Mouse (Mus musculus): Measurements from ENCODE around the gene Chrna5. TPM values are rescaled to one million over a fixed set of nuclear protein-coding genes. Genes with fewer than 3 reads are reported as not detected.

Chrna5 gene
- polyA plus RNA-seq, 1 experiment from 2014 or later, result 1.2 TPM

DNA sequence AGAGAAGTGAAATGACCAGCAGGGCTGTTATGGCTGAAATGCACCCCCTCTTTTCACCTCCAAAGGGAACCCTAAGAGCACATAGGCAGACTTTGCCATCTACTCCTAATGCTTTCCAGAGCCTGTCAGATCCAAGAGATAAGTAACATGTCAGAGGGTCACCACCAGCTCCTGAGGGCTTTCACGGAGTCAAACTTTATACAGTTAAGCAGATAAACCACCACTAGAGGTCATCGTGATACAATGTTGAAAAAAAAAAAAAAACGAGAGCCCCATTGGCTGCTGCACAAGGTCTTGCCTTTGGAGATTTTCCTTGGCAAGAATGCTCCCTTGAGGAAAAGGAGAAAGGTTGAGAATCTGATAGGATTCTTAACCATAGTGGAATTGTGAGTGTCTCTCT lies 66.1 kb downstream of the Chrna5 start:
- Histone ChIP-seq H3K27me3 (ENCODE audit: control insufficient read depth, insufficient read depth, low read length) (no peaks in the 10 kb centered on the region), H3K27ac (replicated peaks; ENCODE audit: low read depth, low read length) (no peak overlapping the region), H3K9ac (replicated peaks; ENCODE audit: low read length) (no peak overlapping the region), H3K4me1 (ENCODE audit: control insufficient read depth, insufficient read depth, low read length) (no peaks in the 10 kb centered on the region), H3K9me3 (replicated peaks; ENCODE audit: control insufficient read depth, low read length) (no peaks in the 10 kb centered on the region), H3K4me3 (ENCODE audit: low read depth, low read length) (no peak overlapping the region), H3K36me3 (replicated peaks; ENCODE audit: control insufficient read depth, insufficient read depth, low read depth, low read length) (no peaks in the 10 kb centered on the region), H3K4me2 (ENCODE audit: low read depth, low read length) (no peak overlapping the region)
- ATAC-seq (replicated peaks; ENCODE audit: insufficient number of reproducible peaks, low FRiP score, low TSS enrichment, low read depth) (no peak), DNase-seq (ENCODE audit: low spot score) (peak; percentile 68)
- 2% methylated on average over 3 of the region's 3 CpGs for WGBS

DNA sequence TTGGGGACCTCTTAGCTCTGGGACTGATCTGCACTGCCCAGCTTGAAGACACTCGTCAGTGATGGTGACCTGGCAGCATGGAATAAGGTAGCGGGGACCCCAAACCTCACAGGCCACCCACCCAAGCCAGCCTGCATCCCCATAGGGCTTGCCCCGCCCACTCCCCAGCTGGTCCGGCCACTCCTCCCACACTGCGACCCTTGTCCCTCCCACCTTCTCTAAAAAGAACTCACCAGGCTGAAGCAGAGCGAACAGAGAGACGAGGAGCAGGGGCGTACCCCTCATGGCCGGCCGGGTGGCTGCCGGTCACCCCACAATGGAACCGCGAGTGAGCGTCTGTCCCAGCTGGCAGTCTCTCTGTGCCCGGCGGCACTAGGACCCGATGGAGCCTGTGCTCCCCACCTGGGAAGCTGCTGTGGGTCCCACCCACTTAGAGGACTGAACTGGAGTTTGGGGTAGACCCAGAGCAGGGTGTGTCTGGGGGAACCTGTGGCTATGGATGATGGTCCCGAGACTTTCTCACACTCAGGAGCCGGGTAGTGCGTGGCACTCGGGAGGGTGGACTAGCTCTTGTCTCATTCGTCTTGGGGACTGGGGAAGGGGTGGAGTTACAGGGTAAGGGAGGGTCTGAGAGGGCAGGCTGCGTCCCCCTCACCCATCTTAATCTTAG lies 67.7 kb downstream of the Chrna5 start, which contains the start of gene Chrnb4:
Gene Chrnb4, minus strand, starts transcription at position 569 of the 670 bp plus-strand sequence.
- Histone ChIP-seq H3K27ac (replicated peaks; ENCODE audit: low read depth, low read length) (no peak within 1 kb of the TSS; the same call in 1 of the 2 replicates), H3K27me3 (ENCODE audit: control insufficient read depth, insufficient read depth, low read length) (no peaks in the 10 kb centered on the region), H3K4me2 (ENCODE audit: low read depth, low read length) (peak within 1 kb of the TSS; percentile 90), H3K9me3 (replicated peaks; ENCODE audit: control insufficient read depth, low read length) (no peaks in the 10 kb centered on the region), H3K9ac (replicated peaks; ENCODE audit: low read length) (peak within 1 kb of the TSS; percentile 57), H3K4me1 (ENCODE audit: control insufficient read depth, insufficient read depth, low read length) (no peaks in the 10 kb centered on the region), H3K36me3 (replicated peaks; ENCODE audit: control insufficient read depth, insufficient read depth, low read depth, low read length) (no peaks in the 10 kb centered on the region), H3K4me3 (ENCODE audit: low read depth, low read length) (peak within 1 kb of the TSS; percentile 53)
- WGBS, result under 1% methylated on average over 23 of the region's 23 CpGs
- peak; percentile 59 for DNase-seq (ENCODE audit: low spot score)
- peak; percentile 74 for ATAC-seq (replicated peaks; ENCODE audit: insufficient number of reproducible peaks, low FRiP score, low TSS enrichment, low read depth)

GRCm38 (mm10) chr9:55055386-55055930 lies 74.8 kb downstream of the Chrna5 start:
- H3K9me3 ChIP-seq (replicated peaks; ENCODE audit: control insufficient read depth, low read length), result no peaks in the 10 kb centered on the region

More at GRCm38 (mm10) chr9:55055386-55055930, 74.8 kb downstream of the Chrna5 start:
- Histone ChIP-seq H3K4me3 (ENCODE audit: low read depth, low read length) (no peak overlapping the region), H3K4me2 (ENCODE audit: low read depth, low read length) (no peak overlapping the region), H3K36me3 (replicated peaks; ENCODE audit: control insufficient read depth, insufficient read depth, low read depth, low read length) (no peaks in the 10 kb centered on the region), H3K27ac (replicated peaks; ENCODE audit: low read depth, low read length) (no peak overlapping the region), H3K4me1 (ENCODE audit: control insufficient read depth, insufficient read depth, low read length) (no peaks in the 10 kb centered on the region), H3K27me3 (ENCODE audit: control insufficient read depth, insufficient read depth, low read length) (no peaks in the 10 kb centered on the region), H3K9ac (replicated peaks; ENCODE audit: low read length) (no peak overlapping the region)
- ATAC-seq (replicated peaks; ENCODE audit: insufficient number of reproducible peaks, low FRiP score, low TSS enrichment, low read depth), result no peak
- no peak for DNase-seq (ENCODE audit: low spot score)
- 90% methylated on average over 2 of the region's 2 CpGs for WGBS

Other genes starting within 250 kb of the Chrna5 start
- gene Wdr61, start 246.4 kb upstream of the Chrna5 start, polyA plus RNA-seq (2014; fragmentation: Nextera tagmentation; extraction: Ambion mirVana), result 196 and 206 TPM in 2 replicates
- gene Crabp1, start 216.1 kb upstream of the Chrna5 start, polyA plus RNA-seq (2014; fragmentation: Nextera tagmentation; extraction: Ambion mirVana), result 962 and 1,036 TPM in 2 replicates
- 63.8 and 67.4 TPM in 2 replicates for gene Ireb2, start 117.1 kb upstream of the Chrna5 start, polyA plus RNA-seq (2014; fragmentation: Nextera tagmentation; extraction: Ambion mirVana)
- gene Hykk, start 63.6 kb upstream of the Chrna5 start, polyA plus RNA-seq (2014; fragmentation: Nextera tagmentation; extraction: Ambion mirVana), result 5.8 and 6.1 TPM in 2 replicates
- 353 and 372 TPM in 2 replicates for gene Psma4, start 30.1 kb upstream of the Chrna5 start, polyA plus RNA-seq (2014; fragmentation: Nextera tagmentation; extraction: Ambion mirVana)
- gene AY074887, start 29.9 kb upstream of the Chrna5 start, polyA plus RNA-seq (2014; fragmentation: Nextera tagmentation; extraction: Ambion mirVana), result 1.1 and 1.6 TPM in 2 replicates
- 4.4 and 6.5 TPM in 2 replicates for gene Chrna3, start 45.7 kb downstream of the Chrna5 start, polyA plus RNA-seq (2014; fragmentation: Nextera tagmentation; extraction: Ambion mirVana)
- gene Chrnb4, start 67.9 kb downstream of the Chrna5 start, polyA plus RNA-seq (2014; fragmentation: Nextera tagmentation; extraction: Ambion mirVana), result 0.79 and 1.7 TPM in 2 replicates
- 41.1 and 48.0 TPM in 2 replicates for gene Ube2q2, start 168.0 kb downstream of the Chrna5 start, polyA plus RNA-seq (2014; fragmentation: Nextera tagmentation; extraction: Ambion mirVana)
- gene Fbxo22, start 228.0 kb downstream of the Chrna5 start, polyA plus RNA-seq (2014; fragmentation: Nextera tagmentation; extraction: Ambion mirVana), result 81.7 and 84.4 TPM in 2 replicates